Mouse (Mus musculus) left cerebral cortex, postnatal 14 days (tissue): ENCODE measurements around the gene Ppp1r11. TPM values are rescaled to one million over a fixed set of nuclear protein-coding genes. Genes with fewer than 3 reads are reported as not detected.
"Not testable (repeated sequence)": the region's sequence is repeated elsewhere in the genome, so short reads cannot be mapped to it uniquely, and the experiment has no call there.

ENCODE experiments used
- DNase-seq, 2 experiments: peaks; one replicate each; pipeline ENCODE4 v3.0.0; 2021 to 2022; ENCODE audit warnings: low spot score in 2 of 2, mixed read lengths in 1 of 2
- intact Hi-C: fragments of 180-260 bp; cut with DNase I; formaldehyde crosslinking; loops from one replicate; pipeline ENCODE4 v1.15.1; 2025
- long read RNA-seq, 2 experiments: library from polyadenylated mRNA; stranded (forward); transcript quantifications; one replicate each; pipeline ENCODE4 v2.0.0; 2021
- total RNA-seq, 2 experiments: library from RNA; stranded (reverse); gene quantifications; 2 replicates each; pipeline ENCODE4 v1.2.3; 2021

The Ppp1r11 gene
- 100 to 1,000 TPM; 108 to 109 TPM for total RNA-seq
- long read RNA-seq, experiment 1, transcript Ppp1r11-201 (3 exons, 1,599 nt) = major isoform, 72 of 75 reads
- long read RNA-seq, experiment 1, partial matches to known transcripts = 2 of 75 reads
- long read RNA-seq, experiment 1, other reads (novel, unspliced or antisense) = 1 of 75 reads
- long read RNA-seq, experiment 2, transcript Ppp1r11-201 (3 exons, 1,599 nt) = major isoform, 74 of 82 reads
- long read RNA-seq, experiment 2, partial matches to known transcripts = 4 of 82 reads
- long read RNA-seq, experiment 2, other reads (novel, unspliced or antisense) = 4 of 82 reads

- peak; percentile 95 to 98 for DNase-seq
- intact Hi-C loops = no loop called here
Measured at GRCm38 (mm10) chr17:36950981-36951947, at the start of gene Ppp1r11. TSS of gene Ppp1r11 (minus strand) at chr17:36951741.

- DNase-seq = no peak
- intact Hi-C loops = no loop called here
Measured at GRCm38 (mm10) chr17:37000863-37001262, 49.3 kb upstream of the Ppp1r11 start, which contains the start of gene Zfp57. TSS of gene Zfp57 (plus strand) at chr17:37001163.

DNA sequence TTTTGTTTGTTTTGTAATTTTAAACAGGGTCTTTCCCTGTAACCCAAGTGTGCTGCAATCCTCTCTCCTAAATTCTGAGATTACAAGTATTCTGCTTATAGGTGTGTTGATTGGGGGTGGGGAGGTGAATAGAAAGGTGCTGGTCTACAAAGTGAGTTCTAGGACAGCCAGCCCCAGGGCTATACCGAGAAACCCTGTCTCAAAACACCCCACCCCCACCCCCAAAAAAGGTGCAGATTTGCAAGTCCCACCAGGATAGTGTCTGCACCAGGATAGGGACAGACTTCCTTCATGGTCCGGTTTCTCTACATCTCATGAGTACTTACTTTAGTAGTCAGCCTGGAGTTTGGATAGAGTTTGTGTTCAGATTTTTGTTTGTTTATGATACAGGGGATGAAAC, 46.9 kb upstream of the Ppp1r11 start:
- intact Hi-C loops = no loop called here
- no peak for DNase-seq

DNA sequence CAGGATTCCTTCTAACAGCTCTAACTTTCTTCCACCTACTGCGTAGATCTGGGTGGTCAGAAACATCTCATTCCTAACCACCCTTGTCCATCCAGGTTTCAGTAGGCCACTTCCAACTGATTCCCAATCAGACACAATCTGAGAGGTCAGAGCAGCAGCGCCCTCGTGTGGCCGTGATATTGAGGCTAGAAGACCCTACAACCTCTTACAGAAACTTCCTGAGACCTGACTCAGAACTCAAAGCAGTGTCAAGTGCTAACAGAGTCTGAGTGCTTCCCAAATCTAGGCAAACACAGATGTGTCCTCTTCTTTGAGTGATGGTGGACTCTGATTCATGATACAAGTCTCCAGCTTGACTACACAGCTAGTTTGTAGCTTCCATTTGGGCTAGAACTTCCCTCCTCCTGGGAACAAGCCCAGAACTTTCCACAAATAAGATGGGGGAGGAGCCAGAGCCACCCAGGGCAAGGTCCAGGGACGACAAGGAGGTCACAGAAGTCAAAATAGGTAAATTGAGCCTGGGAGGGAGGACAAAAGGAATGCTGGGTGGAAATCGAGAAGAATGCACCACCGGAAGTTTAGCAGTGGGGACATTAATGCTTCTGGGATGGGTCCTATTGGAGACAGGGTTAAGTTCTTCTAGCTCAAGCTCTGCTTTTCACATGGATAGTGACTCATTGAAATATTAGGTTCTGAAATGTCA, 45.6 kb upstream of the Ppp1r11 start:
- intact Hi-C loops = no loop called here
- peak; percentile 66 to 82 for DNase-seq

GRCm38 (mm10) chr17:36995448-36995847, 43.9 kb upstream of the Ppp1r11 start:
- intact Hi-C loops = no loop called here
- DNase-seq = no peak

- DNase-seq = no peak
- intact Hi-C loops = no loop called here
Measured at GRCm38 (mm10) chr17:36994528-36994927, 43.0 kb upstream of the Ppp1r11 start.

GRCm38 (mm10) chr17:36993770-36994325, 42.3 kb upstream of the Ppp1r11 start:
- intact Hi-C loops = no loop called here
- DNase-seq = no peak

- intact Hi-C loops = no loop called here
- peak in 1 of 2 experiments; percentile 15 for DNase-seq
Measured at GRCm38 (mm10) chr17:36992336-36993104, 41.0 kb upstream of the Ppp1r11 start.

- intact Hi-C loops, DNase-seq: not testable (repeated sequence)
Measured at GRCm38 (mm10) chr17:36990630-36991029, 39.1 kb upstream of the Ppp1r11 start.

DNA sequence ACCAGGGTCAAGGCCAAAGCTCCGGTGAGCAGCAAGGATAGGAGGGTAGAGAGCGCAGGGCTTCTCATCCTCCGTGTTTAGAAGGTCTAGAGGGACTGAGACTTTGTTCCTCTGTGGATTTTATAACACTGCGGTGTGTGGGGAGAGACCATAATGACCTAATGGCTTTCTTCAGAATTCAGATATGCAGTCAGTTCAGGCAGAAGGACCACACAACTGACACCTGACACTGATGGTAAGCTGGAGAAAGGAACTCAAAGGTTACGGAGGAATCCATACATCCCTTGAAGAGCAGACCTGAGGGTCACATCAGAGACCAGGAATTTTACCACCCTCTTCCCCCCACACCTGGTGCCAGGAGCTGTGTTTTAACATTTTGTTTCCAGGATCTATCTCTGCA, 37.9 kb upstream of the Ppp1r11 start, which contains the start of gene H2-M5:
TSS of gene H2-M5 (minus strand) at position 101 of the 400 bp plus-strand sequence.
- intact Hi-C loops = no loop called here
- no peak for DNase-seq

GRCm38 (mm10) chr17:36988475-36988874, 36.9 kb upstream of the Ppp1r11 start:
- intact Hi-C loops = no loop called here
- DNase-seq = no peak

GRCm38 (mm10) chr17:36982253-36983155, 31.0 kb upstream of the Ppp1r11 start:
- intact Hi-C loops = no loop called here
- no peak for DNase-seq

GRCm38 (mm10) chr17:36981845-36982244, 30.3 kb upstream of the Ppp1r11 start:
- intact Hi-C loops = no loop called here
- DNase-seq = no peak

DNA sequence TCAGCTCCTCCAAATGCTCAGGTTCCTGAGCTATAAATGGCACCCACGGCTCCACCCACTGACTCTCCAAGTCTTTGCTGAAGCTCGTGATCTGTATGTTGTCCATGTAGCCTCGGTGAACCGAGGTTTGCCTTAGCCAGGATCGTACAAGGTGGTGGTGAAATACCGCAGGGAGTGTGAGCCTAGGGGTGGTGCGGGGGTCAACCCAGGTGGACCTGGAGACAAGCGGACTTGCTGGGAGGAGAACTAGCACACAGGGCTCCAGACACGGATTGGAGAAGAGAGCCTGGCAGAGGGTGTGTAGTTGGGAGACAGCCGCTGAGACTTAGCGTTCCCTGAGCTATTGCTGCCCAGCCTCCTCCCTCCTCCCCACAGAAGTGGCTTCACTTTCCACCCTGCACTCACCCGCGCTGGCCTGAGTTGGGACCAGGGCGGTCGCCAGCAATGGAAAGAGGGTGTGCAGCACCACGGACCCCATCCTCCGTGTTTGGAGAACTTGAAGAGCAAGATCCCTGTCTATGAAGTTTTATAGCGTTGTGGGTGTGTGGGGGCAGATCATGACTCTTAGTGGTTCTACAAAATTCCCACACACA, 29.8 kb upstream of the Ppp1r11 start, which contains the start of gene 2410137M14Rik:
TSS of gene 2410137M14Rik (minus strand) at position 17 of the 593 bp plus-strand sequence.
- intact Hi-C loops = no loop called here
- peak; percentile 19 to 30 for DNase-seq

GRCm38 (mm10) chr17:36973271-36973787, 21.8 kb upstream of the Ppp1r11 start:
- intact Hi-C loops = no loop called here
- no peak for DNase-seq

DNA sequence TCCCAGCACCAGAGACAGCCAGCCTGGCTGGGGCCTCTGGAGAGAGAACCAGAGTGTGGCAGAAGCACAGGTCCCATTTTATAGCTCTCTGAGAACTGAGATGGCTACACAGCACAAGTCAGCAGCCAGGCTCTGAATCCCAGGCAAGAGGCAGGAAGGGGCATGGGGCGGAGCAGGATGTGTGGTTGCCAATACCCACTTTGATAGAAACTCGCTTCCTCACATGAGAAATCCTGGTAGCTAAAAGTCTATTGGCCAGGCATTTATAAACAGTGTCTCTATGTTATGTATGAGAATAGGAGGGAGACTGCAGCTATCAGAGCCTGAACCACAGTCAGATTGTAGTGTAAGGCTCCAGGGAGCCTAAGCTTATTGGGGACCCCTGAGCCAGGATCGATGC, 21.2 kb upstream of the Ppp1r11 start:
- no peak for DNase-seq
- intact Hi-C loops = no loop called here
